Mouse (Mus musculus): ENCODE measurements at regions not wholly inside any gene's neighbourhood (a gene's known extent, or its start where the extent isn't known, plus 50 kb on each side); places are given as distances from the start of the nearest gene placed in this dataset.

DNA sequence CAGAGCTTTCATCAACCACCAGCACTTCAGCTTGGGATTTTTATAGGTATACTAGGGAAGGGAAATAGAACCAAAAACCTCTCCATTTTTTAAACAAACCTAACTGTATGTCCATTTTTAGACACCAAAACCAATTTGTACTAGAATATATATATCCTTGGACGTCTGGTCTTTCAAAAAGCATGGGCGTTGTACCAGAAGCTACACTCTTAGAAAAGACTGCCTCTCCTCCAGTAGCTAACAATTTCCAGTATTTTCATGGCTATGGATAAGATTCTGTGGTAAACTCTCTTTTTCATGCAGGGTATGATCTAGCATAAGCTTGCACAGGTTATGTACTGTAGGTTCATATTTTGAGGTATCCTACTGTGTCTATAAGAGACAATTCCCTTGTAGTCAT, 219.1 kb upstream of the Nudt12 start:
- TF ChIP-seq CTCF (IDR thresholded peaks at IDR 0.05; ENCODE audit: low read depth) = no peak
- no peak overlapping the region for H3K4me2 ChIP-seq (ENCODE audit: low read length)
- H3K27ac ChIP-seq = no peak overlapping the region
- no peak overlapping the region for H3K4me3 ChIP-seq (replicated peaks; ENCODE audit: low read depth, low read length)
- no peak for ATAC-seq (replicated peaks; ENCODE audit: low FRiP score, low read depth)
- H3K27me3 ChIP-seq (ENCODE audit: insufficient read depth, low read length) = no peaks in the 10 kb centered on the region
- 88% methylated on average over 2 of the region's 2 CpGs for WGBS
- H3K9ac ChIP-seq (ENCODE audit: low read depth, low read length) = no peak overlapping the region
- no peaks in the 10 kb centered on the region for H3K36me3 ChIP-seq (ENCODE audit: insufficient read depth, low read length)
- no peaks in the 10 kb centered on the region for H3K9me3 ChIP-seq (replicated peaks; ENCODE audit: low read length)
- no peak for DNase-seq (ENCODE audit: low spot score)
- H3K4me1 ChIP-seq (replicated peaks; ENCODE audit: insufficient read depth, low read length) = no peaks in the 10 kb centered on the region

Data from kidney, postnatal 0 days (tissue).